Mouse (Mus musculus): ENCODE measurements around the gene Ezr.

- TF ChIP-seq CTCF (IDR thresholded peaks at IDR 0.05; ENCODE audit: low read depth) (no peak), EP300 (optimal IDR thresholded peaks at IDR 0.05) (no peak)
Measured at GRCm38 (mm10) chr17:6743039-6743575, 39.5 kb downstream of the Ezr start.

Data from stomach, postnatal 0 days (tissue).